Mouse (Mus musculus) myocyte (in vitro differentiated cells): ENCODE results near the gene Tmem165. TPM values are rescaled to one million over a fixed set of nuclear protein-coding genes. Genes with fewer than 3 reads are reported as not detected.
A peak's percentile ranks its signal among the peaks of the same experiment; 100 is the strongest.

Experiments used
- H3K27me3 ChIP-seq: one replicate; pipeline ENCODE4 v1.6.1; 2011; ENCODE audit not compliant: control insufficient read depth, insufficient read depth, insufficient read length
- H3K36me3 ChIP-seq: one replicate; pipeline ENCODE4 v1.6.1; 2011; ENCODE audit not compliant: control insufficient read depth, insufficient read depth
- H3K4me2 ChIP-seq: one replicate; pipeline ENCODE4 v1.6.1; 2011; ENCODE audit warnings: low read depth, control low read depth
- H3K4me3 ChIP-seq: one replicate; pipeline ENCODE4 v1.5.1; 2011; ENCODE audit warnings: mild to moderate bottlenecking, control low read depth, moderate library complexity
- H3K79me2 ChIP-seq: one replicate; pipeline ENCODE4 v1.6.1; 2011; ENCODE audit not compliant: control insufficient read depth, insufficient read depth
- H3ac ChIP-seq: one replicate; pipeline ENCODE4 v1.6.1; 2011; ENCODE audit not compliant: control insufficient read depth, insufficient read length
- CEBPB ChIP-seq: IDR thresholded peaks from 2 replicates; pipeline ENCODE4 v1.6.1; 2011; ENCODE audit warnings: mild to moderate bottlenecking, moderate library complexity; ENCODE audit not compliant: poor library complexity, insufficient read depth, severe bottlenecking
- E2F4 ChIP-seq: IDR thresholded peaks from one replicate; pipeline ENCODE4 v1.6.1; 2011; ENCODE audit warnings: mild to moderate bottlenecking, control low read depth, moderate library complexity; ENCODE audit not compliant: insufficient read depth
- MAX ChIP-seq: IDR thresholded peaks from one replicate; pipeline ENCODE4 v1.6.1; 2011; ENCODE audit warnings: low read depth, mild to moderate bottlenecking, control low read depth
- MYOD1 ChIP-seq, 3 experiments: IDR thresholded peaks; one replicate each; pipeline ENCODE4 v1.6.1; 2011; ENCODE audit warnings: control low read depth in 2 of 3, low read depth in 2 of 3, mild to moderate bottlenecking in 2 of 3, moderate library complexity in 1 of 3; ENCODE audit not compliant: insufficient read length in 2 of 3, control insufficient read depth in 1 of 3
- MYOG ChIP-seq, 3 experiments: IDR thresholded peaks; one replicate each; pipeline ENCODE4 v1.6.1; 2011; ENCODE audit warnings: control low read depth in 2 of 3, low read depth in 2 of 3, mild to moderate bottlenecking in 2 of 3; ENCODE audit not compliant: insufficient read length in 2 of 3, control insufficient read depth in 1 of 3, insufficient read depth in 1 of 3
- POLR2A ChIP-seq: IDR thresholded peaks from one replicate; pipeline ENCODE4 v1.6.1; 2011; ENCODE audit warnings: low read depth, mild to moderate bottlenecking, control low read depth, moderate library complexity; ENCODE audit not compliant: insufficient read length
- POLR2AphosphoS2 ChIP-seq: IDR thresholded peaks from one replicate; pipeline ENCODE4 v1.6.1; 2011; ENCODE audit warnings: low read depth, control low read depth; ENCODE audit not compliant: insufficient read length
- REST ChIP-seq: IDR thresholded peaks from one replicate; pipeline ENCODE4 v1.6.1; 2011; ENCODE audit warnings: mild to moderate bottlenecking, control low read depth, moderate library complexity; ENCODE audit not compliant: insufficient read depth, insufficient read length
- SRF ChIP-seq: IDR thresholded peaks from one replicate; pipeline ENCODE4 v1.6.1; 2011; ENCODE audit warnings: low read depth; ENCODE audit not compliant: control insufficient read depth, insufficient read length
- TCF12 ChIP-seq: IDR thresholded peaks from one replicate; pipeline ENCODE4 v1.6.1; 2011; ENCODE audit warnings: mild to moderate bottlenecking, control low read depth; ENCODE audit not compliant: poor library complexity, insufficient read depth, severe bottlenecking
- TCF3 ChIP-seq: IDR thresholded peaks from one replicate; pipeline ENCODE4 v1.6.1; 2011; ENCODE audit warnings: low read depth, control low read depth; ENCODE audit not compliant: insufficient read length
- USF1 ChIP-seq: IDR thresholded peaks from one replicate; pipeline ENCODE4 v1.6.1; 2011; ENCODE audit warnings: low read depth, mild to moderate bottlenecking, control low read depth, moderate library complexity
- polyA plus RNA-seq: library from polyadenylated mRNA; unstranded; fragments of >200 nt; fragmentation: generic; extraction: Trizol; gene quantifications from one replicate; pipeline ENCODE4 v1.2.1, GENCODE M21; 2012; ENCODE audit warnings: missing spikeins

The Tmem165 gene
- polyA plus RNA-seq, 1 experiment: 28.1 TPM

GRCm38 (mm10) chr5:76194377-76194945 is 10.8 kb downstream of the Tmem165 start:
- Histone ChIP-seq H3K4me3 (no peak overlapping the region), H3K4me2 (no peak overlapping the region), H3K79me2 (peaks cover 68% of the 10 kb centered on the region), H3K27me3 (no peaks in the 10 kb centered on the region), H3K36me3 (peaks cover 7% of the 10 kb centered on the region), H3ac (no peak overlapping the region)
- no peak for TF ChIP-seq TCF12
- no peak for TF ChIP-seq MAX
- no peak for TF ChIP-seq SRF
- TF ChIP-seq TCF3: no peak
- no peak for TF ChIP-seq E2F4
- TF ChIP-seq CEBPB: no peak

GRCm38 (mm10) chr5:76199346-76199745 is 15.7 kb downstream of the Tmem165 start:
- peaks cover 19% of the 10 kb centered on the region for H3K36me3 ChIP-seq

GRCm38 (mm10) chr5:76203171-76203570 is 19.5 kb downstream of the Tmem165 start:
- H3K27me3 ChIP-seq: no peaks in the 10 kb centered on the region
- H3K36me3 ChIP-seq: peaks cover 29% of the 10 kb centered on the region
- H3K4me3 ChIP-seq: no peak overlapping the region
- H3K79me2 ChIP-seq: peaks cover 3% of the 10 kb centered on the region
- no peak overlapping the region for H3K4me2 ChIP-seq
- TF ChIP-seq REST: no peak
- no peak for TF ChIP-seq USF1
- no peak for TF ChIP-seq CEBPB
- TF ChIP-seq SRF: no peak
- TF ChIP-seq POLR2A: no peak
- no peak for TF ChIP-seq MAX
- no peak for TF ChIP-seq TCF3
- TF ChIP-seq MYOD1 (IDR thresholded peaks at IDR 0.05; ENCODE audit: control insufficient read depth in 1 of 3, insufficient read length in 2 of 3, low read depth in 2 of 3): no peak
- TF ChIP-seq MYOG (IDR thresholded peaks at IDR 0.05; ENCODE audit: control insufficient read depth in 1 of 3, insufficient read depth in 1 of 3, insufficient read length in 2 of 3, low read depth in 2 of 3): no peak
- TF ChIP-seq TCF12: no peak
- no peak for TF ChIP-seq E2F4
- no peak for TF ChIP-seq POLR2AphosphoS2
- no peak overlapping the region for H3ac ChIP-seq

More at GRCm38 (mm10) chr5:76199346-76199745, 15.7 kb downstream of the Tmem165 start:
- Histone ChIP-seq H3ac (no peak overlapping the region), H3K27me3 (no peaks in the 10 kb centered on the region), H3K4me3 (no peak overlapping the region), H3K4me2 (no peak overlapping the region), H3K79me2 (peaks cover 37% of the 10 kb centered on the region)
- TF ChIP-seq E2F4: no peak

GRCm38 (mm10) chr5:76205886-76206285 is 22.2 kb downstream of the Tmem165 start:
- Histone ChIP-seq H3K4me3 (no peak overlapping the region), H3K27me3 (no peaks in the 10 kb centered on the region), H3K79me2 (no peaks in the 10 kb centered on the region), H3K4me2 (no peak overlapping the region), H3K36me3 (peaks cover 53% of the 10 kb centered on the region), H3ac (no peak overlapping the region)
- no peak for TF ChIP-seq SRF

GRCm38 (mm10) chr5:76208066-76208465 is 24.4 kb downstream of the Tmem165 start:
- Histone ChIP-seq H3K4me3 (no peak overlapping the region), H3K4me2 (no peak overlapping the region), H3K27me3 (no peaks in the 10 kb centered on the region), H3K79me2 (no peaks in the 10 kb centered on the region), H3K36me3 (peaks cover 55% of the 10 kb centered on the region), H3ac (no peak overlapping the region)
- TF ChIP-seq MYOG (IDR thresholded peaks at IDR 0.05; ENCODE audit: control insufficient read depth in 1 of 3, insufficient read depth in 1 of 3, insufficient read length in 2 of 3, low read depth in 2 of 3): no peak
- no peak for TF ChIP-seq SRF
- no peak for TF ChIP-seq MAX
- no peak for TF ChIP-seq E2F4
- no peak for TF ChIP-seq REST
- TF ChIP-seq CEBPB: no peak
- no peak for TF ChIP-seq POLR2AphosphoS2
- no peak for TF ChIP-seq TCF12
- TF ChIP-seq TCF3: no peak
- TF ChIP-seq USF1: no peak
- TF ChIP-seq MYOD1 (IDR thresholded peaks at IDR 0.05; ENCODE audit: control insufficient read depth in 1 of 3, insufficient read length in 2 of 3, low read depth in 2 of 3): no peak
- no peak for TF ChIP-seq POLR2A

- no peak overlapping the region for H3ac ChIP-seq
- H3K36me3 ChIP-seq: peaks cover 9% of the 10 kb centered on the region
- TF ChIP-seq POLR2A: no peak
- TF ChIP-seq POLR2AphosphoS2: peak; percentile 44
- TF ChIP-seq REST: no peak
- no peak overlapping the region for H3K4me2 ChIP-seq
- H3K27me3 ChIP-seq: no peaks in the 10 kb centered on the region
- H3K4me3 ChIP-seq: no peak overlapping the region
- no peaks in the 10 kb centered on the region for H3K79me2 ChIP-seq
These were observed 33.0 kb downstream of the Tmem165 start for GRCm38 (mm10) chr5:76216691-76217090.
